Mouse (Mus musculus) hindbrain, postnatal 0 days (tissue): ENCODE data around the gene BC030867. TPM values are rescaled to one million over a fixed set of nuclear protein-coding genes. Genes with fewer than 3 reads are reported as not detected.

Source experiments
- ATAC-seq: fragments of 200-750 bp; cut with Nextera tagmentation; 2 replicates; pipeline ENCODE4 v1.8.0; 2017; ENCODE audit warnings: mild to moderate bottlenecking, moderate TSS enrichment, moderate library complexity
- DNase-seq: peaks from one replicate; pipeline ENCODE4 v3.0.0-alpha.2; 2015; ENCODE audit warnings: low spot score
- H3K27ac ChIP-seq: fragments of 300-500 bp; sonication (generic); 2 replicates; pipeline ENCODE4 v1.5.1; 2014; ENCODE audit warnings: mild to moderate bottlenecking
- H3K27me3 ChIP-seq: fragments of 300-500 bp; sonication (generic); 2 replicates; pipeline ENCODE4 v1.6.1; 2014; ENCODE audit warnings: low read length, mixed read lengths; ENCODE audit not compliant: insufficient read depth
- H3K36me3 ChIP-seq: fragments of 300-500 bp; sonication (generic); 2 replicates; pipeline ENCODE4 v1.6.1; 2014; ENCODE audit warnings: low read length, mixed read lengths; ENCODE audit not compliant: insufficient read depth
- H3K4me1 ChIP-seq: fragments of 300-500 bp; sonication (generic); 2 replicates; pipeline ENCODE4 v1.6.1; 2014; ENCODE audit warnings: antibody characterized with exemption, low read length, mixed read lengths; ENCODE audit not compliant: insufficient read depth
- H3K4me2 ChIP-seq: fragments of 300-500 bp; sonication (generic); 2 replicates; pipeline ENCODE4 v1.6.1; 2014; ENCODE audit warnings: low read depth, mild to moderate bottlenecking, low read length, moderate library complexity, mixed read lengths
- H3K4me3 ChIP-seq: fragments of 300-500 bp; sonication (generic); 2 replicates; pipeline ENCODE4 v1.5.1; 2014; ENCODE audit warnings: low read length
- H3K9ac ChIP-seq: fragments of 300-500 bp; sonication (generic); replicated peaks from 2 replicates; pipeline ENCODE4 v1.6.1; 2014; ENCODE audit warnings: mild to moderate bottlenecking, low read length, moderate library complexity, mixed read lengths
- H3K9me3 ChIP-seq: fragments of 300-500 bp; sonication (generic); 2 replicates; pipeline ENCODE4 v1.6.1; 2016; ENCODE audit warnings: low read length, mixed read lengths
- CTCF ChIP-seq: IDR thresholded peaks from 2 replicates; pipeline ENCODE4 v1.5.1; 2016; ENCODE audit warnings: antibody characterized with exemption, control low read depth, low read depth
- WGBS: fragments of 180-500 bp; shearing (Covaris S2); extraction: QIAGEN DNeasy Blood & Tissue Kit; methylation state at CpG from one replicate; pipeline ENCODE4 v1.1.7; 2014; 5-methylcytosine and 5-hydroxymethylcytosine counted together
- polyA plus RNA-seq: library from polyadenylated mRNA; unstranded; fragments of >200 nt; fragmentation: Nextera tagmentation; extraction: Ambion mirVana; gene quantifications from 2 replicates; pipeline ENCODE4 v1.2.1, GENCODE M21; 2015
- total RNA-seq: library from RNA; depleted of rRNA; stranded (reverse); fragments of >200 nt; gene quantifications from 2 replicates; pipeline ENCODE4 v1.2.3, GENCODE M21; 2014; rRNA removed

BC030867 gene
- total RNA-seq (2.3 and 2.4 TPM in 2 replicates), polyA plus RNA-seq (2.1 and 2.3 TPM in 2 replicates)

- peak within 1 kb of the TSS; percentile 54 for H3K4me3 ChIP-seq
- peak; percentile 79 for TF ChIP-seq CTCF
- H3K4me1 ChIP-seq = peaks cover 3% of the 10 kb centered on the region; the same call in 1 of the 2 replicates
- peak within 1 kb of the TSS; percentile 97 for H3K4me2 ChIP-seq
- WGBS = 0% methylated on average over 41 of the region's 41 CpGs
- ATAC-seq (peak; percentile 54; the same call in 1 of the 2 replicates), DNase-seq (peak; percentile 96)
- H3K9ac ChIP-seq = peak within 1 kb of the TSS; percentile 30
- no peaks in the 10 kb centered on the region for H3K36me3 ChIP-seq
- no peaks in the 10 kb centered on the region for H3K27me3 ChIP-seq
- H3K9me3 ChIP-seq = no peaks in the 10 kb centered on the region
- H3K27ac ChIP-seq = no peak within 1 kb of the TSS
Observed at GRCm38 (mm10) chr11:102248630-102249230, at the start of gene BC030867. TSS of gene BC030867 (plus strand) at chr11:102248882.

- no peak for ATAC-seq
- no peak overlapping the region for H3K4me3 ChIP-seq
- 67% methylated on average over 9 of the region's 9 CpGs for WGBS
Observed at GRCm38 (mm10) chr11:102199856-102200255, 48.8 kb upstream of the BC030867 start.

DNA sequence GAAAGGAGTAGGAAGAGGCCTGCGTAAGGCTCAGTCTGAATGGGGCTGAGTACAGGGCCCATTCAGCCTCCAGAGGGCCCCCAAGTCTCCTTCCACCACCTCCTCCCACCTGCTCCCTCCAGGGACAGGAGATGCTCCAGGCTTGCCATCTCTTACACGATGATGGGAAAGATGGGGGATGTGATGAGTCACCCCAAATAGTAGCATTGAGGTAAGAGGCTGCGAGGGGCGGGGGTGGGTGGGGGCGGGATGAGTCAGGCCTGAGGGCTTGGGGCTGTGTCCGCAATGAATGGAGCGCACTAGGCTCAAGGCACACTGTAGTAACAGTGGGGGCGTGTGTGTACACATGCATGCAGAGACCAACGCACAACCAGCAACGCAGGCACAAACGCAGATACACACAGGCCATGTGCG lies 47.3 kb upstream of the BC030867 start:
- Histone ChIP-seq H3K27me3 (no peaks in the 10 kb centered on the region), H3K9me3 (no peaks in the 10 kb centered on the region), H3K36me3 (peaks cover 65% of the 10 kb centered on the region), H3K9ac (no peak overlapping the region), H3K4me2 (no peak overlapping the region), H3K27ac (no peak overlapping the region), H3K4me1 (no peaks in the 10 kb centered on the region), H3K4me3 (no peak overlapping the region)
- TF ChIP-seq CTCF = peak; percentile 31
- ATAC-seq (no peak), DNase-seq (no peak)
- 73% methylated on average over 12 of the region's 12 CpGs for WGBS

More at GRCm38 (mm10) chr11:102199856-102200255, 48.8 kb upstream of the BC030867 start:
- Histone ChIP-seq H3K36me3 (peaks cover 74% of the 10 kb centered on the region), H3K9me3 (no peaks in the 10 kb centered on the region), H3K4me1 (no peaks in the 10 kb centered on the region), H3K4me2 (no peak overlapping the region), H3K9ac (no peak overlapping the region), H3K27me3 (no peaks in the 10 kb centered on the region), H3K27ac (no peak overlapping the region)
- no peak for DNase-seq
- TF ChIP-seq CTCF = no peak

DNA sequence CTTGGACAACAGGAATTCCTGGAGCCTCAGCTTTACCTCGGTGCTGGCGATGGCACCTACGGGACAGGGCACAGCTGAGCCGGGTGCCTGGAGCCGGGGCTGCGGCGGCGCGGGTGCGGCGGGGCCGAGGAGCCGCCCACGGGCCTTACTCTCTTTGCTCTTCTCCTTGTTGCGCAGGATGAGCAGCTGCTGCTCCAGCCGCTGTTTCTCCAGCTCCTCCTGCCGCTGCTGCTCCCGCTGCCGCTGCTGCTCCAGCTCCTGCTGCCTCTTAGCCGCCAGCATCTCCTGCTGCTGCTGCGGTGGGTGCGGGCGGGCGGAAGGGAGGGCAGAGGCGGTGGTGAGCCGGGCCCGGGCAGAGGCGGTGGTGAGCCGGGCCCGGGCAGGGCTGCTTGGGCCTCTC lies 42.2 kb upstream of the BC030867 start:
- H3K27ac ChIP-seq = no peak overlapping the region
- ATAC-seq (no peak), DNase-seq (no peak)
- 66% methylated on average over 23 of the region's 30 CpGs for WGBS
- H3K4me3 ChIP-seq = no peak overlapping the region
- H3K4me2 ChIP-seq = no peak overlapping the region
- H3K27me3 ChIP-seq = no peaks in the 10 kb centered on the region
- peaks cover 26% of the 10 kb centered on the region for H3K36me3 ChIP-seq
- H3K9me3 ChIP-seq = no peaks in the 10 kb centered on the region
- no peak overlapping the region for H3K9ac ChIP-seq
- TF ChIP-seq CTCF = no peak
- peaks cover 10% of the 10 kb centered on the region for H3K4me1 ChIP-seq

DNA sequence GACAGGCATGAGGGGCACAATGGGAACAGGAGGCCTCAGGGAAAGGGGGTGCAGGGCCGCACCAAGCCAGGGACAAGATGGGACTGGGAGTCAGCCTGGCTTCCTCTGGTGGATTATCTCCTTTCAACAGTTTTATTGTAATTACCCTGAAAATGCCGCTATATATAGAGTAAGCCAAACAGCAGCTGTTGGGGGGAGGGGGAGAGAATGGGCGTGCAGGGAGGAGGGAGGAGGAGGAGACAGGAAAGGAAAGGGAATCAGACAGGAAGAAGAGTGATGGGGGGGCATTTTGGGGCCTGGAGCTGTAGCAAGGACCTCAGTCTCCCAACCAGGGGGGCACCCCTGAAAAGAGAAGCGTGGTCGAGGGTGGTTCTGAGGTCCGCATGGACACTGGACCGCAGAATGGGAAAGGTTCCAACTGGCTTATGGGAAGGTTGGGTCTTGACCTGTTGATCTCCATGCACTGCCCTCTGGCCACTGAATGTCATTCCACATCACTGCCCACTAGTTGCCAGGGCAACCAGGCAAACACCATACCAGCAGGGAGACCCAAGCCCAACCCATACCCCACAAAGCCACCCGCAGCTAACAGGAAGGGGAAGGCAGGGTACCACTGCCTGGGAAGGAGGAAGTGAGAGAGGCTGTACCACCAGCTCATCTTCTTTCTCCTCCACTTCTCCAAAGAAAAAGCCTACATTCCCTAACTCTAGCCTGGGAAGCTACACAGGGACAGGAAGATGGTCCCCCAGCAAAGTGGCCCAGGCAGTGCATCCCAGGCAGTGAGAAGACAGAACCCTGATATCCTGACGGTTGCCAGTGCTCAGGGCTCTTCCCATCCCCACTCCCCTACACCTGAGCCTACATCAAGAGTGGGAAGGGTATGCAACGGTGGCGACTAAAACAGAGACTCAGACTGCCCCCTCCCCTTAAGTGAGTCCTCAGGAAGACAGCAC lies 40.6 kb upstream of the BC030867 start:
- H3K27ac ChIP-seq = peak overlapping the region; percentile 46; the same call in 1 of the 2 replicates
- no peak overlapping the region for H3K4me2 ChIP-seq
- no peaks in the 10 kb centered on the region for H3K9me3 ChIP-seq
- peak; percentile 33; the same call in 1 of the 2 replicates for ATAC-seq
- peaks cover 23% of the 10 kb centered on the region for H3K36me3 ChIP-seq
- peaks cover 10% of the 10 kb centered on the region for H3K4me1 ChIP-seq
- no peaks in the 10 kb centered on the region for H3K27me3 ChIP-seq
- no peak overlapping the region for H3K4me3 ChIP-seq
- TF ChIP-seq CTCF = no peak
- no peak overlapping the region for H3K9ac ChIP-seq
- WGBS = 22% methylated on average over 11 of the region's 11 CpGs
- DNase-seq = peak; percentile 43

GRCm38 (mm10) chr11:102208846-102209245 lies 39.8 kb upstream of the BC030867 start:
- WGBS = 29% methylated on average over 3 of the region's 4 CpGs
- Histone ChIP-seq H3K4me2 (no peak overlapping the region), H3K27ac (peak overlapping the region; percentile 32; the same call in 1 of the 2 replicates), H3K9me3 (no peaks in the 10 kb centered on the region), H3K36me3 (peaks cover 18% of the 10 kb centered on the region), H3K9ac (no peak overlapping the region), H3K27me3 (no peaks in the 10 kb centered on the region), H3K4me1 (peaks cover 10% of the 10 kb centered on the region), H3K4me3 (no peak overlapping the region)
- peak; percentile 3; the same call in 1 of the 2 replicates for ATAC-seq
- DNase-seq = no peak
- no peak for TF ChIP-seq CTCF
